Mouse (Mus musculus) kidney, adult 2 months (tissue): ENCODE results near the gene Cd46.

Experiments used
- CTCF ChIP-seq: fragments of 200-500 bp; conservative IDR thresholded peaks from 2 replicates; pipeline ENCODE4 v1.5.1; 2011; ENCODE audit warnings: low read depth, mild to moderate bottlenecking, control low read depth, low read length, moderate library complexity, mixed read lengths; ENCODE audit not compliant: insufficient read depth, insufficient read length
- POLR2A ChIP-seq: fragments of 200-500 bp; IDR thresholded peaks from one replicate; pipeline ENCODE4 v1.6.1; 2011; ENCODE audit warnings: low read depth, low read length, control low read depth

GRCm38 (mm10) chr1:195100693-195101092, 8.6 kb upstream of the Cd46 start:
- TF ChIP-seq POLR2A (no peak), CTCF (no peak)
